Mouse (Mus musculus) cerebellum, postnatal 36 days (tissue): ENCODE results near the gene Kansl2.

Experiments
- DNase-seq, 2 experiments: peaks; one replicate each; pipeline ENCODE4 v3.0.0; 2021 to 2022; ENCODE audit warnings: mixed read lengths in 2 of 2

Kansl2 gene

GRCm38 (mm10) chr15:98533881-98534627 is at the start of gene Kansl2:
TSS of gene Kansl2 (minus strand) at chr15:98534264.
- peak; percentile 98 for DNase-seq

GRCm38 (mm10) chr15:98582996-98583395 is 48.9 kb upstream of the Kansl2 start:
- DNase-seq: no peak

- DNase-seq: no peak
These were observed 48.3 kb upstream of the Kansl2 start for GRCm38 (mm10) chr15:98582410-98582809.

- DNase-seq: peak; percentile 77 to 86
These were observed 45.9 kb upstream of the Kansl2 start for GRCm38 (mm10) chr15:98579795-98580464.

- no peak for DNase-seq
These were observed 45.2 kb upstream of the Kansl2 start for GRCm38 (mm10) chr15:98579310-98579709.

- DNase-seq: no peak
These were observed 39.2 kb upstream of the Kansl2 start for GRCm38 (mm10) chr15:98573293-98573692.

GRCm38 (mm10) chr15:98570873-98571538 is 36.9 kb upstream of the Kansl2 start, which contains the start of the genes Ccnt1 and 4930415O20Rik:
TSS of gene Ccnt1 (minus strand) at chr15:98570923.
TSS of gene 4930415O20Rik (plus strand) at chr15:98571004.
- no peak for DNase-seq

- no peak for DNase-seq
These were observed 35.8 kb upstream of the Kansl2 start for GRCm38 (mm10) chr15:98569795-98570365.

GRCm38 (mm10) chr15:98569216-98569615 is 35.2 kb upstream of the Kansl2 start:
- DNase-seq: no peak

- no peak for DNase-seq
These were observed 34.4 kb upstream of the Kansl2 start for GRCm38 (mm10) chr15:98568256-98569033.

- peak; percentile 100 for DNase-seq
These were observed 33.4 kb upstream of the Kansl2 start for GRCm38 (mm10) chr15:98567278-98568134.

GRCm38 (mm10) chr15:98566973-98567277 is 32.9 kb upstream of the Kansl2 start:
- no peak for DNase-seq

GRCm38 (mm10) chr15:98557186-98557585 is 23.1 kb upstream of the Kansl2 start:
- peak in 1 of 2 experiments; percentile 21 for DNase-seq

GRCm38 (mm10) chr15:98555881-98556280 is 21.8 kb upstream of the Kansl2 start:
- DNase-seq: no peak

- DNase-seq: no peak
These were observed 18.7 kb upstream of the Kansl2 start for GRCm38 (mm10) chr15:98552758-98553157.

- peak in 1 of 2 experiments; percentile 24 for DNase-seq
These were observed 12.8 kb upstream of the Kansl2 start for GRCm38 (mm10) chr15:98546843-98547242.

GRCm38 (mm10) chr15:98545151-98545550 is 11.1 kb upstream of the Kansl2 start:
- DNase-seq: no peak

- DNase-seq: no peak
These were observed 9.3 kb upstream of the Kansl2 start for GRCm38 (mm10) chr15:98543341-98543740.

- DNase-seq: no peak
These were observed 7.0 kb upstream of the Kansl2 start for GRCm38 (mm10) chr15:98541064-98541463.

GRCm38 (mm10) chr15:98537923-98538322 is 3.9 kb upstream of the Kansl2 start:
- DNase-seq: no peak

GRCm38 (mm10) chr15:98536828-98537510 is 2.9 kb upstream of the Kansl2 start:
- DNase-seq: no peak
